Mouse (Mus musculus): Measurements from ENCODE around the gene Gtf2h2. TPM values are rescaled to one million over a fixed set of nuclear protein-coding genes. Genes with fewer than 3 reads are reported as not detected.

Gene Gtf2h2
- 83.6 and 93.1 TPM in 2 replicates for polyA plus RNA-seq (2016; fragmentation: Nextera tagmentation; extraction: Ambion mirVana)

- Histone ChIP-seq H3K36me3 (replicated peaks) (peaks cover 26% of the 10 kb centered on the region), H3K27ac (replicated peaks) (peak within 1 kb of the TSS; percentile 94), H3K9me3 (no peaks in the 10 kb centered on the region), H3K4me3 (peak within 1 kb of the TSS; percentile 95), H3K27me3 (replicated peaks; ENCODE audit: low read depth, poor library complexity, severe bottlenecking) (no peaks in the 10 kb centered on the region), H3K4me1 (peaks cover 7% of the 10 kb centered on the region)
- under 1% methylated on average over 51 of the region's 51 CpGs for WGBS
- DNase-seq (ENCODE audit: low spot score), result peak; percentile 89
These were observed at the start of gene Gtf2h2 for GRCm38 (mm10) chr13:100492061-100492787. TSS of gene Gtf2h2 (minus strand) at chr13:100492579.

DNA sequence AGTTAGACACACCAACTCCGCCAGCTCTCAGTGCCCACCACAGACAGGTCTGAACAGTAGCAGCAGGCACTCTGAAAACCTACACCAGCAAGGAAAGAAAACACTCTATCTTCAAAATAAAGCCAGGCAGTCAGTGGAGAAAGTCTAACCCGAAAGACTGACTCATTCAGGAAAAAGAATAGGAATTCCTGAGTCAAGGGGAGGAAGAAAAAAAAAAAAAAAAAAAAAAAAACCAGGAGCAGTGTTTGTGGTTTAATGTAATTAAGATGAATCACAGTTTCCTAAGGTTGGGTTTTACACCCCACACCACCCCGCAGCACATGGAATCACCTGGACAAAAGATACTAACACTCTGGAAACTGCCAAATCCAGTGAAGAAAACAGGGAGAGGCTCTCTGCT is 43.8 kb upstream of the Gtf2h2 start:
- no peaks in the 10 kb centered on the region for H3K36me3 ChIP-seq (replicated peaks)
- H3K4me3 ChIP-seq, result no peak overlapping the region
- WGBS, result 81% methylated on average over 3 of the region's 3 CpGs
- H3K27me3 ChIP-seq (replicated peaks; ENCODE audit: low read depth, poor library complexity, severe bottlenecking), result no peaks in the 10 kb centered on the region
- no peak for DNase-seq (ENCODE audit: low spot score)
- H3K9me3 ChIP-seq, result no peaks in the 10 kb centered on the region
- H3K4me1 ChIP-seq, result no peaks in the 10 kb centered on the region
- H3K27ac ChIP-seq (replicated peaks), result no peak overlapping the region

GRCm38 (mm10) chr13:100532788-100533365 is 40.5 kb upstream of the Gtf2h2 start:
- no peaks in the 10 kb centered on the region for H3K27me3 ChIP-seq (replicated peaks; ENCODE audit: low read depth, poor library complexity, severe bottlenecking)

GRCm38 (mm10) chr13:100526649-100527038 is 34.3 kb upstream of the Gtf2h2 start:
- no peak for DNase-seq (ENCODE audit: low spot score)
- Histone ChIP-seq H3K36me3 (replicated peaks) (0 out of 2 replicates have a peak, but pooled peaks cover 5% of the 10 kb centered on the region), H3K4me3 (no peak overlapping the region), H3K27me3 (replicated peaks; ENCODE audit: low read depth, poor library complexity, severe bottlenecking) (no peaks in the 10 kb centered on the region), H3K27ac (replicated peaks) (no peak overlapping the region), H3K9me3 (peaks cover 2% of the 10 kb centered on the region; the same call in 1 of the 2 replicates), H3K4me1 (no peaks in the 10 kb centered on the region)
- 80% methylated on average over 6 of the region's 6 CpGs for whole genome bisulfite sequencing

More at GRCm38 (mm10) chr13:100532788-100533365, 40.5 kb upstream of the Gtf2h2 start:
- DNase-seq (ENCODE audit: low spot score), result no peak
- Histone ChIP-seq H3K4me3 (no peak overlapping the region), H3K36me3 (replicated peaks) (0 out of 2 replicates have a peak, but pooled peaks cover 2% of the 10 kb centered on the region), H3K27ac (replicated peaks) (no peak overlapping the region), H3K9me3 (peaks cover 2% of the 10 kb centered on the region; the same call in 1 of the 2 replicates), H3K4me1 (no peaks in the 10 kb centered on the region)
- 62% methylated on average over 6 of the region's 6 CpGs for WGBS

DNA sequence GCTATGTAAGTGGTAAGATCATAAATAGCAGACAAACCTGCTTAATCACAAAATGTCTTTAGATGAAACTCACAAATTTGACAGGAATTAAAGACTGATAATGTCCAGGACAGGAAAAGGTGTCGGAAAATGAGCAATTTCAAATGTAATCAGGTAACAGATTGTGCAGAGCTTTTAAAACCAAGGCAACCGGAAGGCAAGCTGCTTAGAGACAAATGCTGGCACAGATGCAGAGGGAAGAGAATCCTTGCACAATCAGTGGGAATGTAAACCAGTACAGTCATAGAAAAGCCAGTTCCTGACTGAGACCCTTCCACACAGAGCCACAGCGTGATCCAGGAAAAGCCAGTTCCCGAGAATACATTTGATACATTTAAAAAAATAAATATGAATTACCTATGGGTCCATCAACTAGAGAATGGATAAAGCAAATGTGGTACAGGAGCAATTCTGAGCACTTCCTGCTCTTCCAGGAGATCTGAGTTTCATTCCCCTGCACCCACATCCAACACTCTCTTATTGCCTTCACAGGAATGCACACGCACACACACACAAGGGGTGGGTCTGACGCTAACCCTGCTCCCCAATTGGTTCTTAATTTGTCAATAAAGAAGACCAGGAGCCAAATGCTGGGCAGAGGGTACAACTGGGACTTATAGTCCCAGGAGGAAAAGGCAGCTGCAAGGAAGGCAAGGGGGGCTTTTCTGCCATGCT is 33.7 kb upstream of the Gtf2h2 start:
- H3K27me3 ChIP-seq (replicated peaks; ENCODE audit: low read depth, poor library complexity, severe bottlenecking), result no peaks in the 10 kb centered on the region
- H3K9me3 ChIP-seq, result peaks cover 2% of the 10 kb centered on the region; the same call in 1 of the 2 replicates
- H3K27ac ChIP-seq (replicated peaks), result no peak overlapping the region
- no peak overlapping the region for H3K4me3 ChIP-seq
- WGBS, result 77% methylated on average over 6 of the region's 6 CpGs
- H3K4me1 ChIP-seq, result no peaks in the 10 kb centered on the region
- H3K36me3 ChIP-seq (replicated peaks), result 0 out of 2 replicates have a peak, but pooled peaks cover 5% of the 10 kb centered on the region
- no peak for DNase-seq (ENCODE audit: low spot score)

GRCm38 (mm10) chr13:100524896-100525295 is 32.5 kb upstream of the Gtf2h2 start:
- 91% methylated on average over 6 of the region's 6 CpGs for WGBS
- H3K4me1 ChIP-seq, result no peaks in the 10 kb centered on the region
- no peak overlapping the region for H3K27ac ChIP-seq (replicated peaks)
- H3K36me3 ChIP-seq (replicated peaks), result 0 out of 2 replicates have a peak, but pooled peaks cover 4% of the 10 kb centered on the region
- H3K27me3 ChIP-seq (replicated peaks; ENCODE audit: low read depth, poor library complexity, severe bottlenecking), result no peaks in the 10 kb centered on the region
- no peak for DNase-seq (ENCODE audit: low spot score)
- H3K4me3 ChIP-seq, result no peak overlapping the region
- H3K9me3 ChIP-seq, result peaks cover 2% of the 10 kb centered on the region; the same call in 1 of the 2 replicates

DNA sequence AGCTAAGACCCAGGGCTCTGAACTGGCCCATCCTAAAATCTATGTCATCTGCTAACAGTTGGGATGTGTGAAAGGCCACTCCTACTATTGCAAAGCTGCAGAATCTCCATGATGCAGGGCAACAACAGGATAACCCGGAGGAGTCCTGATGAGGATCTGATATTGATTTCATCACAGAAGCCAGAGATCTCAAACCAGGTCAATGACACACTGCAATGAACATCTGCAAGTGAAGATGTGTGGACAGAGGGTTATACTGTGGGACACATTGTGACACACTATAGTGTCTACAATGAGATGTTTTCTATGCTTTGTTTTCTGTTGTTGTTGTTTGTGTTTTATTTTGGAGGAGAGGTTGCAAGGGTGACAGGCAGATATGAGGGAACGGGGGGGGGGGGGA is 31.3 kb upstream of the Gtf2h2 start:
- H3K27me3 ChIP-seq (replicated peaks; ENCODE audit: low read depth, poor library complexity, severe bottlenecking), result no peaks in the 10 kb centered on the region
- H3K9me3 ChIP-seq, result no peaks in the 10 kb centered on the region
- no peaks in the 10 kb centered on the region for H3K4me1 ChIP-seq
- 87% methylated on average over 2 of the region's 2 CpGs for WGBS
- no peak overlapping the region for H3K4me3 ChIP-seq
- H3K36me3 ChIP-seq (replicated peaks), result 0 out of 2 replicates have a peak, but pooled peaks cover 3% of the 10 kb centered on the region
- DNase-seq (ENCODE audit: low spot score), result no peak
- no peak overlapping the region for H3K27ac ChIP-seq (replicated peaks)

GRCm38 (mm10) chr13:100521724-100522591 is 29.6 kb upstream of the Gtf2h2 start:
- WGBS, result 83% methylated on average over 9 of the region's 9 CpGs
- peaks cover 3% of the 10 kb centered on the region for H3K4me1 ChIP-seq
- no peak overlapping the region for H3K27ac ChIP-seq (replicated peaks)
- H3K36me3 ChIP-seq (replicated peaks), result 0 out of 2 replicates have a peak, but pooled peaks cover 3% of the 10 kb centered on the region
- H3K27me3 ChIP-seq (replicated peaks; ENCODE audit: low read depth, poor library complexity, severe bottlenecking), result no peaks in the 10 kb centered on the region
- H3K4me3 ChIP-seq, result no peak overlapping the region
- no peak for DNase-seq (ENCODE audit: low spot score)
- no peaks in the 10 kb centered on the region for H3K9me3 ChIP-seq

GRCm38 (mm10) chr13:100519162-100519561 is 26.8 kb upstream of the Gtf2h2 start:
- Histone ChIP-seq H3K27ac (replicated peaks) (no peak overlapping the region), H3K27me3 (replicated peaks; ENCODE audit: low read depth, poor library complexity, severe bottlenecking) (no peaks in the 10 kb centered on the region), H3K9me3 (no peaks in the 10 kb centered on the region), H3K4me3 (no peak overlapping the region), H3K36me3 (replicated peaks) (0 out of 2 replicates have a peak, but pooled peaks cover 3% of the 10 kb centered on the region), H3K4me1 (peaks cover 12% of the 10 kb centered on the region)
- DNase-seq (ENCODE audit: low spot score), result no peak
- WGBS, result 73% methylated on average over 2 of the region's 2 CpGs

- 78% methylated on average over 6 of the region's 6 CpGs for WGBS
- H3K36me3 ChIP-seq (replicated peaks), result 0 out of 2 replicates have a peak, but pooled peaks cover 3% of the 10 kb centered on the region
- H3K9me3 ChIP-seq, result no peaks in the 10 kb centered on the region
- no peak overlapping the region for H3K4me3 ChIP-seq
- H3K27ac ChIP-seq (replicated peaks), result no peak overlapping the region
- DNase-seq (ENCODE audit: low spot score), result no peak
- peaks cover 12% of the 10 kb centered on the region for H3K4me1 ChIP-seq
- H3K27me3 ChIP-seq (replicated peaks; ENCODE audit: low read depth, poor library complexity, severe bottlenecking), result no peaks in the 10 kb centered on the region
These were observed 25.8 kb upstream of the Gtf2h2 start for GRCm38 (mm10) chr13:100518191-100518590.

DNA sequence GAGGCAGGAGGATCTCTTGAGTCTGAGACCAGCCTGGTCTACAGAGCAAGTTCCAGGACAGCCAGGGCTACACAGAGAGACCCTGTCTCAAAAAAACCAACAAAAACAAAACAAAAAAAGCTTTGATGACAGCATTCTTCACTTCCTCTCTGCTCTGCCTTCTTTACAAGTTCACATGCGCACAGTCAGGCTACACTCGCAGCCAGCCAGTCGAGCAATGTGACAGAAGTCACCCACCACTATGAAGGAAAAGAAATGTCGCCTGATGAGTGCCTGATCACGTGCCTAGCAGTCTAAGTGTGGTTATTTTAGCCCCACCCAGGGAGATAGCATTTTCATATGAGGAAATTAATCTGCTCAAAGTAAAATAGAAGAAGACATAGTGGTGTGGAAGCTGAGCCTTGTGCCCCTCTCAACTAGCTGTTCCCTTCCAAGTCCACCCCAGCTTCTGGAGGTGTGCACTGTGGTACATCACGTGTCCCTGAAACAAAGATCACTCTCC is 25.3 kb upstream of the Gtf2h2 start:
- 88% methylated on average over 6 of the region's 6 CpGs for WGBS
- no peaks in the 10 kb centered on the region for H3K9me3 ChIP-seq
- H3K4me3 ChIP-seq, result no peak overlapping the region
- H3K4me1 ChIP-seq, result peaks cover 12% of the 10 kb centered on the region
- no peaks in the 10 kb centered on the region for H3K27me3 ChIP-seq (replicated peaks; ENCODE audit: low read depth, poor library complexity, severe bottlenecking)
- no peak overlapping the region for H3K27ac ChIP-seq (replicated peaks)
- H3K36me3 ChIP-seq (replicated peaks), result no peaks in the 10 kb centered on the region
- no peak for DNase-seq (ENCODE audit: low spot score)

Data from embryonic facial prominence, embryonic 10.5 days (tissue).